Mouse (Mus musculus): ENCODE results near the gene Ankrd45.
"Not testable (repeated sequence)": the region's sequence is repeated elsewhere in the genome, so short reads cannot be mapped to it uniquely, and the experiment has no call there.

Gene Ankrd45

GRCm38 (mm10) chr1:161142531-161143159, at the start of gene Ankrd45:
Gene Ankrd45 (plus strand): TSS chr1:161142691.
- peak; percentile 71 for DNase-seq (ENCODE audit: extremely low spot score, low spot score)

DNA sequence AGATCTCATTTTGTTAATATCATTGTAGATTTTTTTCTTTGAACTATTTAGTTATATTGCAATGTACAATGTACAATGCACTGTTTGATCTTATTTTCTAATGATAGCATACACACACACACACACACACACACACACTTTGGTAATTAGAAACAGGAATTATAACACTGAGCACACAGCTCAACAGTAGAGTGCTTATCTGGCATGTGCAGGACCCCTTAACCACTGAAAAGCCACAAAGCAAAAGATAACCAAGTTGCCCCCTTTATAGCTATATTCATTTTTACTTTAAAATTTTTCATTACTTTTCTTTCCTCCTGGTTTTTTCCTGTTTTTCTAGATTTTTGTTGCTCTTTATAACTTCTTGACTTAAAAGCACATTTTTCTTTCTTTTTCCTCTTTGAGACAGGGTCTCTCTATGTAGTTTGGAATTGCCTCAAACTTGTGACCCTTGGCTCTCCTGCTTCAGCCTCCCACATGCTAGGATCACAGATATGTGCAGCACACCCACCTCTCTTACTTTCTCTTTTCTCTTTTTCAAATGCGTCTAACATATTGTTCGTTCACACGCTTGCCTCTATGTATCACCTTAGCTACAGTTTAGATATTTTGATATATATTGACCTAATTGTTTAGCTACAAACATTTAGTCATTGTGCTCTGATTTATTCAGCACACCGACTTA, 42.6 kb upstream of the Ankrd45 start:
- DNase-seq (ENCODE audit: extremely low spot score, low spot score) = no peak

GRCm38 (mm10) chr1:161103842-161104241, 38.6 kb upstream of the Ankrd45 start:
- no peak for DNase-seq (ENCODE audit: extremely low spot score, low spot score)

DNA sequence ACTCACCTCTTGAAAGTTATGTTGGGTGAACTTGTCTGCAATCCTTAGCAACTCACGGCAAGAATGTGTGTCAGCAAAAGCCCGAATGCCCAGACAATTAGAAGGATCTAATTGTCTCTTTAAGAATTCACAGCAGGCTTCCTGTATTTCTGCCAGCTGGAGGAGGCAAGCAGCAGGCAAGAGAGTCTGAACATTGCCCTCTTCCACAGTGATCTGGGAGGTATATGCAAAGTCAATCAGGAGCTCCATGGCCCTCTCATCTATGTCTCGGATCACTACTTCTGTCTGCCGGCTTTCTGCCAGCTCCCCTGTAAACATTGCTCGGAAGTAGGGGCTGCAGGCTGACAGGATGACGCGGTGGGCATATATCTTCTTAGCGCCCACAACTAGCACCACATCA, 33.3 kb upstream of the Ankrd45 start:
- DNase-seq (ENCODE audit: extremely low spot score, low spot score) = no peak

DNA sequence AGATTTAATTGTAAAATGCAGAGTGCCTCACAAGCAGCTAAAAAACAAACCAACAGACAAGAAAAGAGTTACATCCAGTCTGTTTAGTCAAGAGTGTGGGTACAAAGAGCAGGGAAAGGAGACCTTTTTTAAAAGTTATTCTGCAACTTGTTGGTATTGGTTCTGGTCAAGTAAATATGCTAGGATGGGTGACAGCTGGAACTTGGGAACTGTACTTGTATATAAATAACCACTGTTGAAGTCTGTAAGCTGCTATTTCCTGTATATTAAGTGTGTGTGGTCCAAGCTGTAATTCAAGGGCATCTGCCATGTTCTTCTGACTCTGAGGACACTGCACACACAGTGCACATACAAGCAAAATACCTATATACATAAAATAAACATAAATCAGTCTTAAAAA, 27.9 kb upstream of the Ankrd45 start:
- DNase-seq (ENCODE audit: extremely low spot score, low spot score) = no peak

DNA sequence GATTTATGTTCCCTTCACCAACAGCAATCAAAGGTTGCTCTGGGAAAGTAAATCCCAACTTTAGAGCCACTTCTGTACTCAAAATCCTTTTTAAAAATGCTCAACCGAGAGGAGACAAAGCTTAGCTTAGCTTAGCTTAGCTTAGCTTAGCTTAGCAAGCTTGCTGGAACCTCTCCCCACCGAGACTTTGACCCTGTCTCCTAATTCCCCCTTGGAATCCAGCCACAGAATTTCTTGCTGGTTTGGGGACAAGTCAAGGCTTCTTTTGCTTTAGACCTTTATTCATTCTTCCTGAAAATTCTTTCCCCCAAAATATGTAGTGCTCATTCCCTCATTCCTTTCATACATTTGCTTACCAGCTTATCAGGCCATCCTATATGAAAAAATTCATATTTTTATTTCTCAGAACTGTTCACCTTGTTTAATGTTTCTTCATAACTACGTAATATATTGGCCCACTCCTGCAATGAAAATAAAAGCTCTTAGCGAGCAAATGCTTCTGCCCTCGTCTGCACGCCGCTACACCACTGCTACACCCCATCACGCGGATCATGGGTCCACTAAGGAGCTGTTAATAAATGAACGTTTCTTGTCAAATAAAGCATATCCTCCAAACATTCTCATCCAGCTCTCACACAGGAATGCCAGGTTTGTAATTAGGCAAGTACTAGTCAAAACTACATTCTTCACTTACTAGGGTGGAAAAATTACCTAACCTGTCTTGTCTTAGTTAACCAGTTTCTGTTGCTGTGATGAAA, 19.7 kb upstream of the Ankrd45 start:
- no peak for DNase-seq (ENCODE audit: extremely low spot score, low spot score)

- DNase-seq (ENCODE audit: extremely low spot score, low spot score) = no peak
These were observed 16.0 kb upstream of the Ankrd45 start for GRCm38 (mm10) chr1:161126461-161126860.

- peak; percentile 98 for DNase-seq (ENCODE audit: extremely low spot score, low spot score)
These were observed 11.5 kb upstream of the Ankrd45 start, which contains the start of gene Klhl20 for GRCm38 (mm10) chr1:161130726-161131664. Gene Klhl20 (minus strand): TSS chr1:161131511.

DNA sequence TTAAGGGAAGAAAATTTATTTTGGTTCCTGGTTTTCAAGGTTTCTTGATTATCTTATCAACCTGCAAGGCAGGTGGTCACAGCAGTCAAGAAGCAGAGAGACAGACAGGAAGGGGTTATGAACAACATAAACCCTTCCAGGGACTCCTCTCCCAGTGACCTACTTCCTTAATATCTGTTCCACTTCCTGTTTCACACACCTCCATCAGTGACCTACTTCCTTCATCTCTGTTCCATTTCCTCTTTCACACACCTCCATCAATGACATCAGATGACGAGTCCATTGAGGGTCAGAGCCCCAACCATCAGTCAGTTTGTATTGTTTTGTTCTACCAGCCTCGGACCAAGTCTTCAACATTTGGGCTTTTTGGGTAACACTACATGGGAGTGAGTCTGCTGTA, 3.0 kb upstream of the Ankrd45 start:
- no peak for DNase-seq (ENCODE audit: extremely low spot score, low spot score)

GRCm38 (mm10) chr1:161140026-161140762, 2.3 kb upstream of the Ankrd45 start:
- no peak for DNase-seq (ENCODE audit: extremely low spot score, low spot score)

- no peak for DNase-seq (ENCODE audit: extremely low spot score, low spot score)
These were observed 725 bp downstream of the Ankrd45 start for GRCm38 (mm10) chr1:161143216-161143615.

GRCm38 (mm10) chr1:161145611-161146010, 3.1 kb downstream of the Ankrd45 start:
- DNase-seq (ENCODE audit: extremely low spot score, low spot score) = not testable (repeated sequence)

DNA sequence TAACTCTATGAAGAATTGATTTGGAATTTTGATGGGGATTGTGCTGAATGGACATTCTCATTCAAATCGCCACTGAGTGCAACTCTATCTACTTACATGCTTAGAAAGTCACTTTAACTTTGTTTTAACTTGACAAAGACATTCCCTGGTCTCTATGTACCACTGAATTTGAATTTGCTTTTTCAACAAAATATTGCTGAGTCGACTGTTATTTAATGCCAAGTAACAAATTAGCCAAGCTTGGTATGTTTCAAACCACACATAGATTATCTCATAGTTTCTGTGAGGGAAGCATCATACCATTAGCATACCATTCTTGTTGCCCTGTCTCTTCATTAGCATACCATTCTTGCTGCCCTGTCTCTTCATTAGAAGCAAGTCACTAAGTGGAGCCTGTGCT, 5.4 kb downstream of the Ankrd45 start:
- DNase-seq (ENCODE audit: extremely low spot score, low spot score) = no peak

DNA sequence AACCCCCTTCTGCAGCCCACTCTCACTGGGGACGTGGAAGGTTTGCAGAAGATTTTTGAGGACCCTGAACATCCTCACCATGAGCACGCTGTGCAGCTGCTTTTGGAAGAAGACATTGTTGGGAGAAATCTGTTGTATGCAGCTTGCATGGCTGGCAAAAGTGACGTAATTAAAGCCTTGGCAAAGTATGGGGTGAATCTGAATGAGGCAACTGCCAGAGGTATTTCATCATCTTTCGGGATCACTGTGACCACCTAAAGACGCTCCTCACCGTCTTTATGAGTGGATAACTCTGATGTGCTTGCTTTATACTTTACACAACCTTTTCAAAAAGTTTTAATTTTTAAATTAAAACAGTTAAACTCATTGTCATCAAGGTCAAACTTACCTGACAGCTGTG, 8.6 kb downstream of the Ankrd45 start:
- DNase-seq (ENCODE audit: extremely low spot score, low spot score) = no peak

DNA sequence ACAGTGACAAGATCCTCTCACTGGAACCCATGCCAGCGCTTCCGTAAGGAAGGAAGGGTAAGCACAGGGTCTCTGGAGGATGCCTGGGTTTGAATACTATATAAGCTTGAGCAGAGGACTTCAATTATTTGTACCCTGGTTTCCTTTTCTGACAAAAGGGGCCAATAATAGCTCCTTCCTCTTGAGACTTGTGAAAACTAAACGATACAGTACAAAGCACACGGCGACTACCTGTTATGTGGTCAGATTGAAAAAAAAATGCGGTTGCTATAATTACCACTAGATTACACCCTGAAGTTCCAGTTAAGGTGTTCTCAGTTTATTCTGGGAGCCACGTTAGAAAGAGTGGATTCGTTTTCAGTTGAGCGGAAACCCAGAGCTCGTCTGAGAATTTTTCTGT, 14.1 kb downstream of the Ankrd45 start:
- no peak for DNase-seq (ENCODE audit: extremely low spot score, low spot score)

GRCm38 (mm10) chr1:161159214-161159613, 16.7 kb downstream of the Ankrd45 start, which contains the start of gene Tex50:
Gene Tex50 (minus strand): TSS chr1:161159314.
- DNase-seq (ENCODE audit: extremely low spot score, low spot score) = no peak

- DNase-seq (ENCODE audit: extremely low spot score, low spot score) = no peak
These were observed 17.8 kb downstream of the Ankrd45 start for GRCm38 (mm10) chr1:161160266-161160665.

GRCm38 (mm10) chr1:161170651-161171050, 28.2 kb downstream of the Ankrd45 start:
- DNase-seq (ENCODE audit: extremely low spot score, low spot score) = peak; percentile 75

DNA sequence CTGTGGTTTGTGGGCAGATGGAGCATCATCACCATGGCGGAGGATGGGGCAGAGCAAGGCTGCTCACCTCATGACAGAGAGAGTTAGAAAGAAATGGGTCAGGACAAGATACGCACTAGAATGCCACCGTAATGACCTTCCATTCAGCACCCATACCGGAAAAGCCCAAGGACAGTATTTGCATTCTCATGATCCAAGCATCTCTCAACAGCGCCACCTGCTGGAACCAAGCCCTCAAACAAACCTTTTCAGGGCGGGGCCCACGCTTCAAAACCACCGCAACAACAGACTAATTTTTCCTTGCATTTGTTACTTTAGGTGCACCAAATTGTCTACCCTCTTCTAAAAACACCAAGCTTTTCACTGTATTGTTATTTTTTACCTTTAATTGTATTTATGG, 38.2 kb downstream of the Ankrd45 start:
- peak; percentile 61 for DNase-seq (ENCODE audit: extremely low spot score, low spot score)

DNA sequence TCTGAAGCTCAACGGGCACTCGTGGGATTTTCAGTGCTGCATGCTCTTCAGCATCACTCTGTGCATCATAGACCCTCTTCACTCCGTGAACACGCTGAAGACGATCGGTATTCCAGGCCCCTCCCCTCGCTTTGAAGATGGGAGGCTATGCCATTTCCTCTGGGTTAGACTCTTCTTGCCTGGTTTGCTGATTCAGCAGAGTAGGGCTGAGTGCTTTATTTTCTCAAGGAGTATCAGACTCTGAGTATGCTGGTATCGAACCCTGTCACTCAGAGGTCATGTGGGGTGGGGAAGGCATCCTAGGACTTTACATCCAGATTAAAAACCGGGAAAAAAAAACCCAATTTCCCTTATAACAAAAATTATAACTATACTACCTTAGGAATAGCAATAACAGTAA, 39.9 kb downstream of the Ankrd45 start:
- DNase-seq (ENCODE audit: extremely low spot score, low spot score) = no peak
